Mouse (Mus musculus) CD4-positive, CD25-positive, alpha-beta regulatory T cell, adult 4 months (primary cell): ENCODE data around the gene Qk. TPM values are rescaled to one million over a fixed set of nuclear protein-coding genes. Genes with fewer than 3 reads are reported as not detected.

Source experiments
- ATAC-seq: one replicate; pipeline ENCODE4 v1.8.0; 2017
- polyA plus RNA-seq, 2 experiments: library from polyadenylated mRNA; unstranded; fragments of 100-300 nt; shearing (Covaris generic); gene quantifications; one replicate each; pipeline ENCODE4 v1.2.1; 2017

Qk gene
- 10 to 100 TPM in 1 of 2 experiments, 1 to 10 TPM in 1; 9.8 to 16.3 TPM for polyA plus RNA-seq

DNA sequence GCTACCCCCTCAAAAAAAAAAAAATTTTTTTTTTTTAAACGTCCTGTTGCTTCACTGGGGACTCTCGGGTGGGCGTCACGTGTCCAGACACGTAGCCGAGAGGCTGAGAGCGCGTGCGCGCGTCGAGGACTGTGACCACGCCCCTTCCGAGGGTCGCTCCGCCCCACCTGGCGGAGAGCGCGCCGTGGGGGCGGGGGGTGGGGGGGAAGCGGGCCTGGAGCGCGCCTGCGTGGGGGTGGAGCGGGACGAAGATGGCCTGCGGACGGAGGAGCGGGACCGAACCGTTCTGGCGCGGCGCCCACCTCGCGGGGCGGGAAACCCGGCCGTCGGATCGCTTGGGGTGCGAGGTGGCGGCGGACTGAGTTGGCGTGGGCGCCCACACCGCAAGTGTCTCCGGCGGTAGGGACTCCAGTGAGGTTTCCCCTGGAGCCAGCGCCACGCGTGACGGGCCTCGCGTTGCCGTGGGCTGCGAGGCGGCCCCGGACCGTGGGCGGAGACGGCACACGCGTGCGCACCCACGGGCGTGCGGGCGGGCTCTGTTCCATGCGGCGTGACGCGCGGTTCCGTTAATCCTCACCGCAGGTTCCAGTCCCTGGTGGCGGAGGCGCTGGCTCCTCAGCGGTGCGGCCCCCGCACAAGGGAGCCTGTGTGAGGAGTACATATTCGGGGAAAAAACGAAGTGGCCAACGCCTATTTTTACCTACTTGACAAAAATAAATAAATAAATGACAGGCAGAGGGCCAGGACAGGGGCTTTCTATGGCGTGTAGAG is at the start of gene Qk:
Qk (minus strand) TSS at position 170 of the 771 bp plus-strand sequence.
- ATAC-seq, result peak; percentile 73

DNA sequence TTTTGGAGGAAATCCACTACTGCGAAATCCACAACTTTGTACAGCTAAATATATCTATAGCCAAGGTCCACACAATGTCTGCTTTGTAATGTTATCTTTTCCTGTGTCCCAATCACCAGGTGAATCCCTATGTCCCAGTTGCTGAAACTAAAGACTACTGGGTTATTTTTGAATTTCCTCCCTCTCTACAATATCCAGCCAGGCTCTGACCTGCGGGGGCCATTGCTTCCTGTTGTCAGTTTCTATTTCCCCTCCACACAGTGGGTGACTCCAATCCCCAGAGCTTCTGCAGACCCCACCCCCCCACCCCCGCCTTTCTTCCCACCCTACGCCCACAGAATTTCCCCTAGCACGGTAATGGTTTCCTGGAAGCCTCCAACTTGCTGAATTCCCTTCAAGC is 47.4 kb upstream of the Qk start:
- no peak for ATAC-seq

DNA sequence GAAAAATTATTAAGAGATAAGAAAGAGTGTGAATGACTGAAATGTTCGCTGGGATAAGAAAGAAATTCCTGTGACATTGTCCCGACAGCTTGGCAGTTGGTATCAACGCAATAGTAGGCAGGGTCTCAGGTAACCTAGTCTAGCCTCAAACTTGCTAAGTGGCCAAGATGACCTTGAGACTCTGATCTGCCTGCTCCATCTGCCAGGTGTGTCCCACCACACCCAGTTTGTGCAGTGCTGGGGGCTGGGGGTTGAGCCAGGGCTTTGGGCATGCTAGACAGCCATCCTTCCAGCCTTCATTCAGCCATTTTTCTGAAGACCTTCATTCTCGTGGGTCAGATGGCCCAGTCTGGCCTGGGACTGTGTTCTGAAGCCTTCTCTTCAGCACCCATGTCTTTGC is 46.9 kb upstream of the Qk start:
- no peak for ATAC-seq

DNA sequence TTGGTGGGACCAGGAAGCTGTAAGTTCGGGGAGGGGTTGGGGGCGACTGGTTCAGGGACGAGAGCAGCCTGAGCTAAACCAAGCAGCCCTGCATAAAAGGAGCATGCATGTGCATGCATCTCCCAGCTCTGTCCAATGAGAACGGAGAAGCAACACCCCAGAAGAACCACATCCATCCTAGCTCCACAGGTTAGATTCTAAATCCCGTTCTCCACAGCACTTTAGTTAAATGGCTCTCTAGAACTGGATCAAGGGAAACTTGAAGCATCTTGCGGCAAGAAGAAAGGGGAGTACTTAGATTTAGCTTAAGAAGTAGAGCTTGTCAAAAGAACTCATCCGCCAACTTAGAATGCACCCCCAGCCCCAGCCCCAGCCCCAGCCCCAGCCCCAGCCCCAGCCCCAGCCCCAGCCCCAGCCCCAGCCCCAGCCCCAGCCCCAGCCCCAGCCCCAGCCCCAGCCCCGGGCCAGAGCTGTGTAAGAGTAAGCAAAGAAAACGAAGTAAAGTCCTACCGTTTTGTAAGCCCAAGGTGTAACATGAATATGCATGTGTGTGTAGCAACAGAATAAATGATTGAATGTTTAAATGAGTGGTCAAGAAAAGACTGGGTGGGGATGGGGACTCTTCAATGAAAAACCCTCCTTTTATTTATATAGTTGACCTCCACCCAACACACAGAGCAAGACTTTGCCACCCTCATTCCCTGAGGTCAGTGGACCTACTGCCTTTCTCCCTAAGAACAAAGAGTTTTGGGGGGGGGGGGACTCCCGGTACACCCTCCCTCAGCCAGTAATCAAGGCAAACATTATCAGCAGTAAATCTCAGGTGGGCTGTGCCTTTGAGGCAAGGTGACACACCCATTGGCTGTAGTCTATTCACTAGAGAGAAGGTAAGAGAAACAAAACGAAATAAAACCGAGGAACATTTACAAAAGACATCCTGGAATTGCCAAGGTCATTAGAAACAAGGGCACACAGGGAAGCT is 46.1 kb upstream of the Qk start:
- no peak for ATAC-seq

DNA sequence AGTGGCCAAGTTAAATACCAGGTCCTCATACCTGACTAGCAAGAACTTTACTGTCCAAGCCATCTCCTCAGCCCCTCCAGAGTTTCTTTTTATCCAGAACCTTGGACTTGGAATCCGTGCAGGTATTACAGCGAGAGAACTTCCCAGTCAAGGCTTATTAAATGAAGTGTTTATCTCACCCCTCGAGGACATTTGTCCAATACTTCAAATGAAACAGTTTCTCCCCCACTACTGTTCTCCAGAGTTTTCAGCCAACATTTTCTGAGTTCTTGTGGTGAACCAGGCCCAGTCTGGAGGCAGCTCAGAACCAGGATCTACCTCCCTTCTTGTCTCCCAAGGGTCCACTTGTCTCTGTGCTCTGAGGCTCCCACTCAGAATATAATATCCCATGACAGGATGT is 43.5 kb upstream of the Qk start:
- ATAC-seq, result no peak

DNA sequence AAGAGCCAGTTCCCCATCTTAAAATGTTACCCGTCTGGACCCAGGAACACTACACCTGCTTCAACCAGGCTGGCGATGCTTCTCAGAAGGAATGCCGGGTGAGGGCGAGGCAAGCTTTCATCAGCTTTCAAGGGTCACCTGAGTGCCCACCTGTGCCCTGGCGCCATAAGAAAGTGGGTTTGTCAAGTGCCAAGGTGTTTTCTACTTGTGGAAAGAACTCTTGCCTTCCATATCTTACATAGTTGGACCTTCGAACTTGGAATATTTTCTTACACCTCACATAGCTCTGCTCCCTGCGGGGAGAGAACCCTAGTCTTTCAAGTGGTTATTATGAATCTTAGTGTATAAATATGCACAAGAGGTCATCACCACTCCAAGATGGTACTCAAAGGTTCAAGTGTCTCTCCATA is 42.2 kb upstream of the Qk start:
- no peak for ATAC-seq

DNA sequence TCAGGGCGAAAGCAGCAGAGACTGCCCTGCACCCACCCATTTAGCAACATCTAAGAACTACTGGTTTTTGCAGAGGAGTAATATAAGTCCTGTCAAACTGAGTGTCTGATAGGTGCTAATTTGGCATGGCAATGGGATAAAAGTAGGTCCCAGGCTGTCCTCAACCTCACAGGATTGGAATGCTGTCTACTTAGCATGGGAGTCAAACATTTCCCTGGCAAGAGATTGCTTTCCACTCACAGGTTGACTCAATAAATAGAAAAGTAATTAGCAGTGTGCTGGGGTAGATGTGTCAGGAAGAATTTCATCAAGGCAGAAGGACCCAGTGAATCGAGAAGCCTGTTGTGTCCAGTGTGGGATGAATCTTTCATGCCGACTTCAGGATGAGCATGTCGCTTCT is 41.1 kb upstream of the Qk start:
- ATAC-seq, result no peak

DNA sequence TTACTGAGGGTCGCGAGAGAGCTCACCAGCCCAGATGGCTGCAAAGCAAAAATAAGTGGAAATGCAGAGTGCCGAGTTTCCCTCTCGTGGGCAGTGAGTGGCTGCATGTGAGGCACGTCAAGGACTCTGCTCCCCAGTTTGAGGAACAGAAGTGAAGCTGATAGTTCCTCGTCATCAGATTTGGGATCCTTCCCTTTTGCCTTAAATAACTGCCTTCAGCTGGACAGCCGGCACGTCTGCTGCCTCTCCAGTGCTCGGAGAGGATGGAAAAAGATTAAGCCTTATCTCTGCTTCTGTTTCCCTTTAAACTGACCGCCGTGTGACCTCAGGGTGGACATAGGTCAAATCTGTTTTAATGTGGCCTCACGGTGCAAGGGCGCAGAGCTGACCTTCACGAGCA is 39.8 kb upstream of the Qk start:
- ATAC-seq, result no peak

DNA sequence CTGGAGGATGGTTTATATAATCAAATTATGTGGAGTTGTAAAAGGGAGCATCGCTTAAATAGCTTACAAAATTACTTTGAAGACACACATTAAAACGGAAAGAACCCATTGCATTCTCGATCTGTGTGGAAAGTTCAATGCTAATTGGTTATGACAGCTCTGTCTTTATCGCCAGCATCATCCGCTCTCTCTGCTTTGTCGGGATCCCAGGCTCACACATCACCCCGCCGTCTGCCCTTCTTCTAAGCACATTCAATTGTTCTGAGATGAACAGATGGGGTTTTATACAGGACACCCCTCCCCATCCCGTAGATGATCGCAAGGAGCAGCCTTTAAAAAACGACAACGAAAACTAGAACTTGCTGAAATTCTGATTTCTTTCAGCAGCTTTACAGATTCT is 37.7 kb upstream of the Qk start:
- no peak for ATAC-seq

DNA sequence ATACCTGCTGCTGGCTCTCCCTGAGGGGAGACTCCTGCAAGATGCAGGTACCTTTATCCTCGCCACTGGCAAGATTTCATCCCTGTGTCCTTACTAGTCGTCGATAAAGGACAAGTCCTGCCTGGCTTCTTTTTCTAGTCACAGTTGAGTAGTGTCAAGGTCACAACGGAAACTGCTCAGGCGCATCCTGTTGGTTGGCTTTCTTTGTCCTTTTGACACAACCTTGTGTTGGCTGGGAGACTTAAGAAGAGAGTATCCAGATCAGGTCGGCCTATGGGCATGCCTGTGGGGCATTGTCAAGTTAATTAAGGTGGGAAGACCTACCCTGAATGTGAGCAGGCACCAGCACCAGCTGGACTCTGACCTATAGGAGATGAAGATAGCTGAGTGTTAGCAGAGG is 36.6 kb upstream of the Qk start:
- ATAC-seq, result no peak

DNA sequence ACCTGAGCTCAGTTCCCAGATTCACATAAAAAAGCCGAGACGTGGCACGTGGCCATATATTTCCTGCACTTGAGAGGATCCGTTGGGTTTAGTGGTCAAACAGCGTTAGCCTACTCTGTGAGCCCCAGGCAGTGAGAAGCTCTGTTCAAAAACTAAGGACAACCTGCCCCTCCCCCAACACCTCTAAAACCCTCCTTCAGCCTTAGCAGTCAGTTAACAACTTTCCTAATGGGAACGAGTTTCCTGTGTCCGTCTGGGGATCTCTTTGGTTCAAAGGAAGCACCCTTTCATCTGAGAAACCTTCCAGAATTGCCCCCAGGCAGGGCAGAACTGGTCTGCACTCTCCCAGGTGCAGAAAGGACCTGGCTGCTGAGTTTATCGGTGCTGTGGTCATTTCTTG is 36.1 kb upstream of the Qk start:
- no peak for ATAC-seq

DNA sequence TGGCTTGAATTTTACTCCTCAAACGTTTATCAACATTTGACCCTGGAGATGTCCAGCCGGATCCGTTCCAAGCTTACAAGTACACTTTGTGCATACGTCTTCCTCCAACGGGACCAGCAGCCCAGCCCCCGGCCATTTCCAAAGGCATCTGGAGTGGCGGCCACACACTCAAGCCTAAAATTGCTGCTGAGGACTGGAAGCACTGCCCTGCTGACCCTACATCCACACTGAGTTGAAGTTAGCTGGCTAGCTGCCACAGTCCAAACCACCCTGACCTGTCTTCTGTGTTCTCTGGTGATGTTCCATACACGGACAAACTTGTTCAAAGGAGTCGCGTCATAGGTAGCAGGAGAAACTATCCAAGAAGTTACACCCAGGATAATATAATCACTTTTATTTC is 18.6 kb upstream of the Qk start:
- ATAC-seq, result no peak

DNA sequence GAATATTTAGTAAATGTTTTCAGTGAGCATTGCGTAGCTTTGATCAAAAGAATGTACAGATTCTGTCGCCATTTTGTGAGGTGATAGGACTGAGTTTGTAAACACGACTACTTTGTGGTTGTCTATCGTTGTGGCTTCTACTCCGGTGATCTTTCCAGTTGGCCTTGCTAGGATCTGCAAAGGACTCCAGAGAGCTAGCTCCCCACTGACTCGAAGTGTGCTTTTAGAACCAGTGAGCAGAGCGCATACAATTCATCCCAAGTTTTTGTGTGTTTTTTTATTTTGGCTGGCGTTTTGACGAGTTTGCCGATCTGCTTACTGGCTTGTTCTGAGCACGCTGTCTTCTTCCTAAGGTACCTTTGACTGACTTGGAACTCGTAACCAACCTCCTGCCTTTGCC is 16.9 kb upstream of the Qk start:
- ATAC-seq, result no peak

DNA sequence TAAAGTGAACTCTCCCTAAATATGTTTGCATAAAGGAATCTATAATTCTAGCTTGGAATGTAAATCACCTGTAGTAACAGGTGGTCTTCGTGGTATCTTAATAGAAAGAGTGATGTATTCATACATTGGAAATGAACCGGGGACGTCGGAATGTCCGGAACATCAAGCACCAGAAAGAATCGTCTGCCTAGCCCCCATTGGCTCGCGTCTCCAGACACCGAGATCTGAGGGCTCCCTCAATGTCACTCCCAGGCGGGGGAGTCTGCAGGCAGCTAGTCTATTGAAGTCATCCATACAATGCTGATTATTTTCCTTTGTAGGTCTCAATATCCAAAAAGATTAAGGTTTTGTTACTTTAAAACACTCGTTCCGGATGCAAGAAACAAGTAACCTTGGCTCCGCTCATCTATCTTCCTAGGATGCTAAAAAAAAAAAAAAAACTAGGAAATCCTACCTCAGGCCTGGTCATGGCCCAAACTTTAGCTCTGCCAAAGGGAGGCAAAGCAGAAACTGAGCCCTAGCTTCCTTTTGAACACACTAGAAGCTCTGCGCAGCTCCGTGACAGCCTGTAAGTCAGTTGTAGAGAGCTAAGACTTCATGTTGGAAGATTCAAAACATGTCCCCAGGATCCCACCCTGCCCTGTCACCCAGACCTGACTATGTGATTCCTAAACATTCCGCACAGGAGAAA is 16.3 kb upstream of the Qk start:
- no peak for ATAC-seq

DNA sequence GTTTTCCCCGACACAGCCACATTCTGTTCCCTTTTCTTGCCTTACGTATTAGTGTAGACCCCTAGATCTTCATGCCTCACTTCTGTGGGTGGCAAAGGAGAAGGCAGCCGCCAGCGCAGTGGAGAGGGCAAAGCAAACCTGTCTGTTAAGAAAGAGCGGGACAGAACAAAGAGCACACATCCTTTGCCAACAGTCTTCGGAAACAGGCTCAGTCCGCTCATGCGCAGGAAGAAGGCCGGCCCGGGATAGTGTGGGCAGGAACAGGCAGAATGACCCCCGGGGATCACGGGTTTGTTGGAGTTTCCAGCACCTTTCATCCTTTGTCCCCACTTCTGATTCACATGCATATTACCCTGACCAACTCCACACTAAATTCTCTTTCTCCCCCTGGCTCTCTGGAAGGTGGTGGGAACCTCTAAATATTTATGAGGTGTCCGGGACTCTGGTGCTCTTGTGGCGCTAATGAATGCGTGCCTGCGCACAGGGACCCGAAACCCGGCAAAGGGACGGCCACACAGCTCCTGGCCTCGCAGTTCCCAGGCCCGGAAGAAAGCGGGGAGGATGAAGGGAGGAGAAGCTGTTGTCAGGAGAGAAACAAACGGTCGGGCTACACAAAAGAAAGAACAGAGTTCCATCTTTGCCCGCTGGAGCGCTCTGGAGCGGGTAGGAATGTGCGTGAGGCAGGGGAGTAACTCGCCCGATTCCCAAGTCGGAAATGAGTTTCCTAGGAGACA is 15.5 kb upstream of the Qk start:
- no peak for ATAC-seq

DNA sequence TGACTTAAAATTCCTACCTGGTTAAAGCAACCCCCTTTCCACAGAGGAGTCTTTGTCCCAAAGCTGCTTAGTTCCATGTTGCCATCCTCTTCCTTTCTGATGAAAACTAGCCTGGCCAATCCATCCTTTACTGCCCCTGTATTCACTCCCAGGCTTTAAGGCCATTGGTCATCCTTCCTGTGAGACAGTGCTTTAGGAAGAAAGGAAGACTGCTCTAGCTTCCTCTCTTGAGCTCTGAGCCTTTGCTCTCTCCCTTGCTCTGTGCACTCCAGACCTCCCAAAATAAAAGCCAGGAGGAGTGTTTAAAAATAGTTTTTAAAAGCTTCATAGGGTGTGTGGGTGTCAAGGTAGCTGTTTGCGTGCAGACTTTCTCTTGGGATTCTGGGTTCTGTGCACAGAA is 14.8 kb upstream of the Qk start:
- ATAC-seq, result no peak

DNA sequence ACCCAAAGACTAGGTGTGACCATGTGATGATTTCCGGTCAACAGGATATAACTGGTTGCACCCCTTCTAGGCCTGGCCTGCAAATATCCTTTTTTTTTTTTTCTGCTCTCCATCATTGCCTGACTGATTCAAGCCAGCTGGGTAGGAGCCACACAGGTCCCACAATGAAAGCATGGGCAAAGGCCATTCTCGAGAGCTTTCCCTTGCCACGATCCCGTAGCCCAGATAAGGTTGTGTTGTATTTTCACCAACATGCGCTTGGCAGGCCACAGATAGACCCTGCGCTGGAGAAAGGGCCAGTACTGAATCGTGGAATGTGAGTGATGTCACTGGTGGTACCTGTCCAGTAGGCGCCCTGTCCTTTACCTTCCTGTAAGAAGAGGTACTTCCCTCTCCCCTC is 13.7 kb upstream of the Qk start:
- no peak for ATAC-seq

DNA sequence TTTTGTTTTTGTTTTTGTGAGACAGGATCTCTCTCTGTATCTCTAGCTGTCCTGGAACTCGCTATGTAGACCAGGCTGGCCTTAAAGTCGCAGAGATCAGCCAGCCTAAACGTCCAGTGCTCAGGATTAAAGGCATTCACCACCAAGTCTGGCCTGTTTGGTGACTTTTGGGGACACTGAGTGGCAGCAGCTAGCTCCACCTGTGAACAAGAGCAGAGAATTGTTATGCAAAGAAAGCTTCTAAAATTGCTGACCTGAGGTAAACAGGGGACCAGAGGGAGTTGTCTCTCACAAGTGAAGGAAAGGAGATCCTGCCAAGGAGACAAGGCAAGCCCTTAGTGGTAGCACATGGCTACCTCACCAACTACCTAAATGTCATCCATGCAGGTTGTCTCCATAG is 12.5 kb upstream of the Qk start:
- ATAC-seq, result no peak

DNA sequence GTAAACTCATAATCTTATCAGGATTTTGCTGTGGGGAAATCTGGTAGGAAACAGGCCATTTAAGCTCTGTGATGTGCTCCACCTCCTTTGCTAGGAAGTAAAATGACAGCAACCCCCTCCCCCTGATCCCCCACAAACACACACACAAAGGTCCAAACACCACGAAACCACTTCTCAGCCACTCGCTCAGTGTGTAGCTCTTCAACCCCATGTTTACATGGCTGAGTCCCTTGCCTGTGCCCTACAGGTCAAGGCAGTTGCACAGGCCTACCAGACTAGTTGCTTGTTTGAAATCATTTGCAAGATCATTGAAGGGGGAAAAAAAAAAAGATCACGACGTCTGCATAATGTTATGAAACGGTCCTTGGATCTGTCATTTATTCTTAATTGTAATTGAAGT is 9.8 kb upstream of the Qk start:
- no peak for ATAC-seq

DNA sequence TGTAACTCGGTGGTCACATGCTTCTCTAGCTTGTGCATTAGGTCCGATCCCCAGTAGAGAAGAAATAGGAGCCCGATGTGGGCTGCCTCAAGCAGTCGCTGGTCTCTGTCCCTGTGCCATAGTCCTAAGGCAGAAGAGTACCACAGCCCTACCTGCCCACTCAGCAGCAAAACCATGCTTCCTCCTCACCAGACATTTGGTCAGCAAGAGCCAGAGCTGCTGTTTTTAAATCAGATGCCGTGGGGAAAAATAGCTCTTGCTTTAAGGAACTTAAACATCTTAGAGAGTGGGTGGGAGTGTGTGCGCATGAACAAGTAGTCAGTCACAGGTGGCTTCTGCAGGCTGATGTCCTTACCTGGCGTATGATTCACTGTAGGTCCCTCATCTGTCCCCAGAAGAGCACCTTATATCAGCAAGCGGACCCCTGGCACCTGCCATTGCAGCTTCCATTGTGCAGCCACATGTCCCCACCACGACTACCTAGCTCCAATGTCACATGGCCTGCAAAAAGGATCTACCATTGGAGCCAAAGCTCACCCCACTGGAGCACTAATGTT is 9.0 kb upstream of the Qk start:
- no peak for ATAC-seq

DNA sequence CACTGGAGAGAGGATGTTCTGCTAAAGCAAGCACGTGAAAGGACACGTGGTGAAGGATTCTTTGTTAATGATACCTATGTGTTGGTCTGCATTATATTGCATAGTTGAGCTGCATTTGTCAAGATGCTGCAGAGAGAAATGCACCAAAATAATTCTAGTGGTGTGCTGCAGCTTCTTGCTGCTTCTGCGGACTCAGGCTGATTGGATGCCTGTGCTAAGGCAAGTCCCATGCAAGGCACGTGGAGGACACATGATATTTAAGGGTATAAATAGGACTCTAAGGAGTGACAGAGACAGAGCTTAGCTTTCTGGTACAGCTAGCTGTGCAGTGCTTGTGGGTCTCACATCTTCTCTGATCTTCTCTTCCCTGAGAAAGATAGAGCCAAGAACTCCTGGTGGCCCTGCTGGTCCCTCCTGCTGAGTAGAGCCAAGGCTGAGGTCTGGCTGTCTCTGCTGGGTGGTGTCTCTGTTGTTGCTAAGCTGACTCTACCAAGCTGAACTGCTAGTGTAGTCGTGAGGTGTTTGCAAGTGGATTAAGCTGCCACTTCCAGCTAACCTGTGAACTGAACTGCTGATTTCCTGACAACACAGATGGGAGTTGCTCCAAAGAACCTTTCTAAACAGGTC is 8.0 kb upstream of the Qk start:
- no peak for ATAC-seq

DNA sequence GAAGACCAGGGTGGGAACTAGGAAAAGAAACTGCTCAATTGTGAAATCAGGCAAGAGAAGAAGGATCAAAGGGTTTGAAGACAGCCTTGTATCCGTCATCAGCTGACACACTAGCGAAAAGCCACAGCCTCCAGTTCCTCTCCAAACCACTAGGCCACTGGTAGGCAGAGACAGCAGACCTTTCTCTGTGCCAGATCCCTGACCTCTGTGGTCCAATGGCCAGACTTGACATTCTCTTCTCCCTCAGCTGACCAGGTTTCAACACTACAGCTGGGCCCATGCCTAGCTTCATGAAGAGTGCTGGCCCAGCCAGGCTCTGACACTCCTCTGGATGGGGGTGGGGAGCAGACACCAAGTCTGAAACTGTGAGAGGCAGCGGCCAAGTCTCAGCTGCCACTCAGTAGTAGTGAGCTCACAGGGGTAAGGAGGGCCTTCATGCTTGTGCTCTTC is 7.0 kb upstream of the Qk start:
- no peak for ATAC-seq
